Mouse (Mus musculus) Patski (cell line): ENCODE data around the gene Dph5. TPM values are rescaled to one million over a fixed set of nuclear protein-coding genes. Genes with fewer than 3 reads are reported as not detected.

Experiments
- ATAC-seq: fragments of 100-300 bp; one replicate; pipeline ENCODE4 v1.8.0; 2021
- CTCF ChIA-PET: fragments of 350-600 bp; sonication (Branson Sonifier 250); formaldehyde crosslinking; loops from one replicate; lab custom pipeline; 2022; ENCODE audit warnings: inconsistent platforms; lab: Charles Lee
- POLR2A ChIA-PET: fragments of 350-600 bp; sonication (Branson Sonifier 250); formaldehyde crosslinking; loops from one replicate; lab custom pipeline; 2022; ENCODE audit warnings: antibody characterized with exemption, inconsistent platforms; lab: Charles Lee
- DNase-seq: peaks from one replicate; pipeline ENCODE4 v3.0.0-alpha.2; 2011; ENCODE audit warnings: low read depth, low spot score
- H3K27me3 ChIP-seq: fragments of 371-371 bp; one replicate; pipeline ENCODE4 v1.5.1; 2021
- CTCF ChIP-seq: fragments of 100-300 bp; IDR thresholded peaks from one replicate; pipeline ENCODE4 v1.5.1; 2021
- in situ Hi-C: fragments of 300-500 bp; cut with MboI; formaldehyde crosslinking; loops from 3 replicates; pipeline ENCODE4 v1.11.1; 2018; ENCODE audit warnings: low pct_unique_long_range_greater_than_20kb, mixed read lengths
- polyA plus RNA-seq: library from polyadenylated mRNA; unstranded; gene quantifications from one replicate; pipeline ENCODE4 v1.2.3, GENCODE M21; 2021

Gene Dph5
- 29.1 TPM for polyA plus RNA-seq

DNA sequence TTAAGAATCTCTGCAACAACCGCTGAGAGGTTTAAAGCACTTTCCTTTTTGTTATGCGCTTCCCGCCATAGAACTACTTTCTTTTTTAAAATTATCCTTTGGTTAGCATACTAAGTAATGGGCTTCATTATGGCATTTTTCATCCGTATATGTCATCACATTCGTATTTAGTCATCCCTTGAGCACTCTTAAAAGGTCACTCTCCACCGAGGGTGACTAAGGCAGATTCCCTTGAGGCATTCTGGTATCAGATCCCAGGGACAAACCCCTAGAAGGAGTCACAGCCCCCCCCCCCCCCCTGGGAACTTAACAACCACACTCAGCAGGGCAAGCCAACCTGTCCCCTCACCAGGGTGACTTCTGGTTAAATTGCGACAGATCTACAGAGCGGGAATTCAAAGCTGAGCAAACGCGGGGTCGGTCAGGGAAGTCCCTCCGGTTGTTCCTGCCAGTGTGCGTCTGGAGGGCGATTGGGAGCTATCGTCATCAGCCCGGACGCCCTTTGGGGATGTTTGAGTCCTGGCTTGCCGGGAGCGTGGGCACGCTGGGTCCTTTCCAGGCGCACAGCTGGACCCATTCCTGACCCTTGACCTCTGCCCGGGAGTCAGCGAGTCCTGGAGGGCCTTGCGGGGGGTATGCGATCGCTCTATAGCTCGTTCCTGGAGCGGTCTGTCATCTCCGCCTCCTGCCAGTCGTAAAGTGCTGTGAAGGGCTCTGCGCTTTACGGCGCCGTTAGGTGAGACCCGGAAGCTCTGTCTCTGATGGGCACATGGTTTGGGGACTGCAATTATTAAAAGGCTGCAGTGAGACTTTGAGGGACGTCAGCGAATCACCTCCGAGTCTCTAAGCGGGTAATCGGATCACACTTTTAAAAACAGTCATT lies at the start of gene Dph5:
Dph5 (plus strand) TSS at position 411 of the 883 bp plus-strand sequence.
- CTCF ChIA-PET = interaction anchor here (1.1 to 1.8 kb wide), 3 partner anchors 17 to 175 kb away, joined by 3 to 11 read pairs (median 3); no protein-coding TSS in a partner anchor
- H3K27me3 ChIP-seq = no peaks in the 10 kb centered on the region
- TF ChIP-seq CTCF = no peak
- in situ Hi-C loops = loop anchor here (5.0 kb wide), 1 partner anchor 170 kb away; the partner anchor contains the start of gene S1pr1
- ATAC-seq = peak; percentile 92
- POLR2A ChIA-PET = interaction anchor here (0.6 to 1.8 kb wide), 5 partner anchors 9 to 382 kb away, joined by 4 to 12 read pairs (median 5); partner anchors contain the start of gene S1pr1
- DNase-seq = peak; percentile 90

DNA sequence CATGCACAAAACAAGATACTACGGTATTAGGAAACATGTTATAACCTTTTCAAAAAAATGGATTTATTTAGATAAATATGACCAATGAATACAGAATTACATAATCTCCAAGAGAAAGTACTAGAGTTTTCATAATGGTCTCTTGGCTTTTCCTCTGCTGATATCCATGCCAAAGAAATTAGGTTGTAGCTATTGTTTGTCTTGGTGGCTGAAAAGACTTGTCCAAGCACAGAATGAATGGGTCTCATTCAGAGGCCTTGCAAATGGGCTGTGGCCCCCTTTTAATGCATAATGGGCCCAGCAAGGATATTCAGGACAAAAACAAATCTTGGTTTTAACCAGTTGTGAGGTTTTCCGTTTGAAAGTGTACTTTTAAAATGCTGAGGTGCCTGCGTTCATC lies 43.1 kb upstream of the Dph5 start:
- H3K27me3 ChIP-seq = no peaks in the 10 kb centered on the region
- ChIA-PET POLR2A (no interaction called here), CTCF (interaction anchor here (0.9 to 1.3 kb wide), 2 partner anchors 10 to 15 kb away, joined by 3 to 4 read pairs; no protein-coding TSS in a partner anchor)
- ATAC-seq (no peak), DNase-seq (no peak)
- TF ChIP-seq CTCF = no peak
- in situ Hi-C loops = no loop called here

DNA sequence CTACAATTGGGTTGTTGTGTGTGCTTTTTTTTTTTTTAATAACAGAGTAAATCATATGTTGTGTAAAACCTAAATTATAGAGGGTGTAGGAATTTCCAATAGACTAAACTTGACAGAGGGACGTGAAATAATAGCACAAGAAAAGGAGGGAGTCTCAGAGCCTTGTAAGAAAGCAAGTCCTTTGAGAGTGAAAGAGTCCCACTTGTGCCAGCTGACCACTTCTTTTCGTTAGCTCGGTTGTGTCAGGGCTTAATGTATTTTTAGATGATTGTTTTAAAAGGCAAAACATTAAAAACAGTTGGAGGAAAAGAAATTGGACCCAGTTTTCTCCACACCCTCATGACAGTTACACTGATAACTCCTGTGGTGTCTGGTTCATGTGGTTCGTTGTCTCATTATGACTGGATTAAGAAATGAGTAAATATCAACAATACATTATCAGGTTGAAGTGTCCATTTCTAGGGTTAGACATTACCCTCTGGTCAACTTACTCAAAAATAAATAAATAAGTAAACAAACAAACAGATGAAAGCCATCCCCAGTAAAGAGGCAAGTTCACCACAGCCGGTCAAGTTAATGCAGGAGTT lies 42.5 kb upstream of the Dph5 start:
- no peak for ATAC-seq

DNA sequence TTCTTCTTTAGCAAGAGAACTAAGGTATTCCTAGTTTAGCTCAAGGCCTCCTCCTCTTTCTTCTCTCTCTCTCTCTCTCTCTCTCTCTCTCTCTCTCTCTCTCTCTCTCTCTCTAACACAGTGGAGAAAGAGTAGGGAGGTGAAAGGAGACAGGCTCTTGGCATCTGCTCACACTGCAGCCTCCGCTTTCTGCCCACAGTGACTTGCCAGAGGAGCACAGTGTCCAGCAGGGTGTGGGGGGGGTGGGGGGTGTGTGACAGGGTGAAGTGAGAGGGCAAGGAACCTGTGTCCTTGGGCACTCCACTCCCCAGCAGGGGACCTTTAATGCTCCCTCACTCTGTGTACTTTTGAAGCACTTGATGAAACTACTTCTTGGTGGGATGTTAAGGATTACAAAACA lies 41.9 kb upstream of the Dph5 start:
- H3K27me3 ChIP-seq = no peaks in the 10 kb centered on the region
- DNase-seq = no peak
- in situ Hi-C loops = no loop called here
- TF ChIP-seq CTCF = no peak
- no peak for ATAC-seq
- POLR2A ChIA-PET = interaction anchor here (0.6 kb wide), 1 partner anchor 753 kb away, joined by 3 read pairs; no protein-coding TSS in a partner anchor
- CTCF ChIA-PET = interaction anchor here (1.0 to 1.3 kb wide), 3 partner anchors 8 to 133 kb away, joined by 3 to 4 read pairs (median 3); no protein-coding TSS in a partner anchor

More for the DNA sequence above, 42.5 kb upstream of the Dph5 start:
- no peak for TF ChIP-seq CTCF
- POLR2A ChIA-PET = interaction anchor here (0.6 kb wide), 1 partner anchor 754 kb away, joined by 3 read pairs; no protein-coding TSS in a partner anchor
- DNase-seq = no peak
- H3K27me3 ChIP-seq = no peaks in the 10 kb centered on the region
- in situ Hi-C loops = no loop called here
- CTCF ChIA-PET = interaction anchor here (0.9 to 1.3 kb wide), 2 partner anchors 9 to 15 kb away, joined by 3 to 4 read pairs; no protein-coding TSS in a partner anchor

DNA sequence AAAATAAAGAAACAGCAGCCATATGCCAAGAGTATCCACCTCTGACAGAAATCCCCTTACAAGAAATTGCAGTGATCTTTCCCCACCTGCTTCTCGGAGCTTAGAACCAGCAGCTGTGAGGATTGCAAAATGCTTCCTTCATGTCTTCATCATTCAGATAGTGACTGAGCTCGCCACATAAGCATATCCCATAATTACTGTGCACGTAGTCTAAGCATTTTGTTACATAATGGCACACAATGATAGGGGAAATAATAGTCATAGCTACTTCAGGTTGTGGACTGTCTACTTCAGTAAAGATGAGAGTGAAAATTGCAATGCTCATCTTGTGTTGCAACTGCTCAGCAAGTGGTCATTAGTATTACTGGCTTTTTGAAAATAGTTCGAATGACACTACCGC lies 41.5 kb upstream of the Dph5 start:
- in situ Hi-C loops = no loop called here
- no peak for ATAC-seq
- TF ChIP-seq CTCF = no peak

DNA sequence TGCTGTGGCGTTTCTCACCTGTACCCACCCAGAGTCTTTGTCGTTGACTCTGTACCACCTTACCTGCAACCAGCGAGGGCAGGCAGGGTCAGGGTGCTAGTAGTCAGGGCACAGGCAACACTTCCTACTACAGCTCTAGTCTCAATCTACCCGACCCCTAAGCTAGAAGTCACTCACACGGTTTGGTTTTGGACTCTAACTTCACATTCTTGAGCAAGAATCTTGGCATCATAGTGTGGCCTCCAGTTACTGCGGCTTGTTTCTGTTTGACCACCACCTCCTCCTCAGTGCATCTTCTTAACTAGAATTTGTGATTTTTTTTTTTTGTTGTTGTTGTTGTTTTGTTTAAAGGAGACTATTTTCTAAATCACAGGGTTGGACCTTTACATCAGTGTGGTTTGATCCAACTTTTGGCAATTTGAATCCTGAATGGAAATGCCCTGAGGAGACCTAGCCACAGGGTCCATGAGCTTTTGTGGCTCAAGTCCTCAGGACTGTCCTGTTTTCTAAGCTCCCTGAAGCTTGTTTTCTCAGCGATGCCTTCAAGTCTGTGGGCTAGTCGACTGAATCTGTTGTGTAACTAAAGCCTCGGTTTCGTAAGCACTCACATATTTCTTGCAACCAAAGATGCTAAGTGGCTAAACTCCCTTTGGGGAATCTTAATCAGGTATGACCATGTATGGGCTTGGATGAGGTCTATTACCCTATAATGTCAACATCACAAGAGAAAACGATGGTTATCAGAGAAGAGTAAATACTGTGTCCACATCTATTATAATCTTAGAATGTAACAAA lies 38.8 kb upstream of the Dph5 start:
- in situ Hi-C loops = no loop called here
- CTCF ChIA-PET = interaction anchor here (0.8 to 1.2 kb wide), 3 partner anchors 11 to 28 kb away, joined by 3 read pairs; no protein-coding TSS in a partner anchor
- no peak for TF ChIP-seq CTCF
- no peaks in the 10 kb centered on the region for H3K27me3 ChIP-seq
- ATAC-seq (peak; percentile 97), DNase-seq (no peak)
- POLR2A ChIA-PET = no interaction called here

More for the DNA sequence above, 41.5 kb upstream of the Dph5 start:
- DNase-seq = no peak
- CTCF ChIA-PET = interaction anchor here (1.0 to 1.1 kb wide), 2 partner anchors 12 to 133 kb away, joined by 3 to 4 read pairs; no protein-coding TSS in a partner anchor
- no peaks in the 10 kb centered on the region for H3K27me3 ChIP-seq
- POLR2A ChIA-PET = no interaction called here

DNA sequence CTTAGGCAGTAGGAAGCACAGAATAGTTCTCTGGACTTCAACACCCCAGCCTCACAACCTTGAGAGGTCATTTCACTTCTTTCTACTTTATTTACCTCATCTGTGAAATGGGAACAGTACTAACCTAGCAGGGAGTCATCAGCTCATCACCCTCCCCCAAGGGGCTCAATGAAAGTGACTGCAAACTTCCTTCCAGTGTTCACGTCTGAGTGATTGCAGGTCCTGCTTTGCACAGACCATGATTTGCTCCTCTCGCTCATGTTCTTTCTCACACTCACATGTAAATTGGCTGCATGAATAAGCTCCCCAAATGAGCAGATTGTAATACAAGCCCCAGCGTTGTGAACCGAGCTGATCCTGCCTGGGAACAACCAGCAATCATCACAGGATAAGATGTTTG lies 36.7 kb upstream of the Dph5 start:
- TF ChIP-seq CTCF = no peak
- H3K27me3 ChIP-seq = no peaks in the 10 kb centered on the region
- POLR2A ChIA-PET = no interaction called here
- ATAC-seq = no peak
- in situ Hi-C loops = no loop called here
- no peak for DNase-seq
- CTCF ChIA-PET = interaction anchor here (0.8 to 2.0 kb wide), 7 partner anchors 8 to 142 kb away, joined by 3 to 4 read pairs (median 3); no protein-coding TSS in a partner anchor

DNA sequence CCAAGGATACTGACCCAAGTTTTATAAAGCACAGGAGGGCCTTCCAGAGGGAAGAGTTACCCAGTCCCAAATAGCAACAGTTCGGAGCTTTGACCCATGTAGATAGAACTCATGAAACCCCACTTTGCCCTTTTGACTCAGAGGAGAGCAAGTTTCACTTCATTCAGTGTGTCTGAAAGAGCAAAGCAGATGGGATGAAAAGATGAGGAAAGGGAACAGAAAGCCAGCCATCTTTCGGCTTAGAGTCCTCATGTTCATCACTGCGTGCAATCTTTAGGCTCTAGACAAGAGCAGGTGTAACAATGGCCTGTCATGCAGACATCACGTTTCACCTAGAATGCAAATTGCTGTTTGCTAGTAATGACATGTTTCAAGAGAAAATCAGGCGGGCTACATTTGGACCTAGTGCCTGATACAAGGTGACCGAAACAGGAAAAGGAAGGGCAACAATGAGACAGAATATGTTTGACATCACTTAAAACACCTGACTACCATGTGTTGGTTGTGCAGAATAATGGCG lies 32.9 kb upstream of the Dph5 start:
- TF ChIP-seq CTCF = no peak
- ChIA-PET CTCF (interaction anchor here (1.0 to 1.2 kb wide), 2 partner anchors 10 to 13 kb away, joined by 3 to 4 read pairs; no protein-coding TSS in a partner anchor), POLR2A (no interaction called here)
- in situ Hi-C loops = no loop called here
- H3K27me3 ChIP-seq = no peaks in the 10 kb centered on the region
- DNase-seq = no peak
- no peak for ATAC-seq

DNA sequence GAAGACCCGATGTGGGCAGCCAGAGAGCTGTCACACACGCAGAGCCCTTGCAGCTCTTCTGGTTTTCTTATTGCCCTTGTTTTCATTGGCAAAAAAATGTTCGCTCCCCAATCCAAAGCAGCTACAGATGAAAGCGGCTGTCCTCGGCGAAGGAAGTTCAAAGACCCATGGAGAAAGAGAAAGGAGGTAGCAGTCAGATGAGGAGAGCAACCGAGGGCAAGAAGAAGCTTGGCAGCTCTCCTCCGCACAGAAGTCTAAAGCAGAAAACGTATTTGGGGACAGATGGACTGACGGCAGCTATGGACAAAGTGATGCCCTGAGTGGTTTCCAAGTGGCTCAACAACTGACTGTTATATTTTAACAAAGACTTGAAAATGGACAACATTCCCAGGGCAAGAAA lies 32.1 kb upstream of the Dph5 start:
- POLR2A ChIA-PET = no interaction called here
- no peak for DNase-seq
- no peak for TF ChIP-seq CTCF
- no peaks in the 10 kb centered on the region for H3K27me3 ChIP-seq
- ATAC-seq = no peak
- CTCF ChIA-PET = no interaction called here
- in situ Hi-C loops = no loop called here
